Mouse (Mus musculus) kidney, postnatal 14 days (tissue): ENCODE measurements around the gene Pfdn6.
A peak's percentile ranks its signal among the peaks of the same experiment; 100 is the strongest.

Experiments used
- DNase-seq: peaks from one replicate; pipeline ENCODE4 v3.0.0; 2022; ENCODE audit warnings: mixed read lengths

The Pfdn6 gene

GRCm38 (mm10) chr17:33931159-33931866 lies 8.8 kb downstream of the Pfdn6 start:
- no peak for DNase-seq

GRCm38 (mm10) chr17:33930280-33931158 lies 9.6 kb downstream of the Pfdn6 start:
- DNase-seq = peak; percentile 74

GRCm38 (mm10) chr17:33929371-33930279 lies 10.5 kb downstream of the Pfdn6 start, which contains the start of gene Rgl2:
Gene Rgl2 (plus strand): TSS chr17:33929543.
- peak; percentile 95 for DNase-seq

- DNase-seq = no peak
These were observed 11.7 kb downstream of the Pfdn6 start for GRCm38 (mm10) chr17:33928251-33928947.

GRCm38 (mm10) chr17:33926207-33926932 lies 13.8 kb downstream of the Pfdn6 start:
- no peak for DNase-seq

GRCm38 (mm10) chr17:33925406-33926116 lies 14.6 kb downstream of the Pfdn6 start:
- no peak for DNase-seq

GRCm38 (mm10) chr17:33924577-33925283 lies 15.4 kb downstream of the Pfdn6 start:
- DNase-seq = no peak

- no peak for DNase-seq
These were observed 18.8 kb downstream of the Pfdn6 start for GRCm38 (mm10) chr17:33921361-33921760.

- DNase-seq = peak; percentile 90
These were observed 19.7 kb downstream of the Pfdn6 start for GRCm38 (mm10) chr17:33920282-33921097.

- peak; percentile 89 for DNase-seq
These were observed 20.5 kb downstream of the Pfdn6 start for GRCm38 (mm10) chr17:33919351-33920281.

GRCm38 (mm10) chr17:33918293-33919203 lies 21.6 kb downstream of the Pfdn6 start:
- no peak for DNase-seq

GRCm38 (mm10) chr17:33917656-33918292 lies 22.4 kb downstream of the Pfdn6 start:
- DNase-seq = no peak

- DNase-seq = no peak
These were observed 23.1 kb downstream of the Pfdn6 start for GRCm38 (mm10) chr17:33916847-33917655.

GRCm38 (mm10) chr17:33916294-33916693 lies 23.8 kb downstream of the Pfdn6 start:
- DNase-seq = no peak

- DNase-seq = peak; percentile 97
These were observed 24.4 kb downstream of the Pfdn6 start, which contains the start of the genes Tapbp and Zbtb22 for GRCm38 (mm10) chr17:33915671-33916250. Gene Tapbp (plus strand): TSS chr17:33915899. Gene Zbtb22 (plus strand): TSS chr17:33915904.
